Mouse (Mus musculus) G1E (cell line): ENCODE data around the gene Zfp13.

Experiments used
- CTCF ChIP-seq: IDR thresholded peaks from 2 replicates; pipeline ENCODE4 v1.5.1; 2012; ENCODE audit warnings: low read depth, low read length, inconsistent platforms, mixed read lengths
- GATA1 ChIP-seq: IDR thresholded peaks from 2 replicates; pipeline ENCODE4 v1.6.1; 2012; ENCODE audit warnings: borderline replicate concordance, low read length, inconsistent platforms, mixed read lengths
- GATA2 ChIP-seq: IDR thresholded peaks from 2 replicates; pipeline ENCODE4 v1.6.1; 2012; ENCODE audit warnings: low read depth, low read length, inconsistent platforms, borderline replicate concordance
- TAL1 ChIP-seq: conservative IDR thresholded peaks from 2 replicates; pipeline ENCODE4 v1.6.1; 2012; ENCODE audit warnings: low read depth, low read length, inconsistent platforms, mixed read lengths

DNA sequence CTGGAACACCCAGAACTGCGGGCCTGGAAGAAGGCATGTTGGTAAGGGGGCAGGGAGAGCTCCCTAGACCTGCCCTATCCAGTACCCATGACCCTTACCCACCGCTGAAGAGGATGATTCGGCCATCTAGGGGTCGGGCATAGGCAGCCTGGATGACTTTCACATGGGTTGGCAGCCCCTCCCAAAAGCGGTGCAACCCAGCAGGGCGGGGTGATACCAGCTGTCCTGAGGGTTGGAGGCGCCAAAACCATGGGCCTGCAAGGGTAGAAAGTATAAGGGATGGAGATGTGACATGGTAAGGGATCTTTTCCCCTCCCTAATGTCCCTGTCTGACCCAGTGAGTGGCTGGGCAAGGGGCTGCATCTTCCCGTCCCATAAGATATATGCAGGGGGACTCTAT is 32.0 kb upstream of the Zfp13 start:
- TF ChIP-seq TAL1 = no peak
- no peak for TF ChIP-seq CTCF
- TF ChIP-seq GATA1 = no peak
- TF ChIP-seq GATA2 = no peak
